Mouse (Mus musculus) G1E (cell line): ENCODE results near the gene Bard1.

Experiments
- CTCF ChIP-seq: IDR thresholded peaks from 2 replicates; pipeline ENCODE4 v1.5.1; 2012; ENCODE audit warnings: low read depth, low read length, inconsistent platforms, mixed read lengths
- GATA2 ChIP-seq: IDR thresholded peaks from 2 replicates; pipeline ENCODE4 v1.6.1; 2012; ENCODE audit warnings: low read depth, low read length, inconsistent platforms, borderline replicate concordance
- POLR2AphosphoS5 ChIP-seq: IDR thresholded peaks from 2 replicates; pipeline ENCODE4 v1.6.1; 2012; ENCODE audit warnings: low read depth, low read length, inconsistent platforms; ENCODE audit not compliant: insufficient replicate concordance
- TAL1 ChIP-seq: conservative IDR thresholded peaks from 2 replicates; pipeline ENCODE4 v1.6.1; 2012; ENCODE audit warnings: low read depth, low read length, inconsistent platforms, mixed read lengths

DNA sequence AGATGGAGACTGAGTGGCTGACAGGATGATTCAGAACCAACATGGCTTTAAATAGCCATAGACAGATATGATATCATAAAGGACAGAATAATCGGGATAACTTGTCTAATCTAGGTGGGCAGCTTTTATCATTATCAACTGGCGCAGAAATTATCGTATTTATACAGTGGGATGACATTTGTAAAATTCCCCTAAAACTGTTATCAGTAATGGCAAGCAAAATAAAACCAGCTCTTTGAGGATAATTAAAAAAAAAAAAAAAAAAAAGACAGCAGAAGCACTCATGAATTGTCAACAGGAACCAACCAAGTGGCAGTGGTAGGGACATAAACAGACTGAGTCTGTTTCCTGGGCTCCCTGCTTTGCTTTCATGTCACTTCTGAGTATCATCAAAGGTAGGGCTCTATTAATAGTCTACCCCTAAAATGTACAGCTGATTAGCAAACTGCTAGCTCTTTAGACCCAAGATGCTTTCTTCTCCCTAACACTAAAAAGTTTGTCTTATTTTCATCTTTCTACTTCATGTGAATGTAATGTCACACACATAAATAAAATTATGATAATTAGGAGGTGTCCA lies 34.1 kb downstream of the Bard1 start:
- no peak for TF ChIP-seq POLR2AphosphoS5
- TF ChIP-seq CTCF, result no peak
- no peak for TF ChIP-seq GATA2
- TF ChIP-seq TAL1, result peak; percentile 54
